Mouse (Mus musculus) CH12.LX (cell line): ENCODE data around the gene Cog3. TPM values are rescaled to one million over a fixed set of nuclear protein-coding genes. Genes with fewer than 3 reads are reported as not detected.

Experiments
- DNase-seq: peaks from one replicate; pipeline ENCODE4 v3.0.0-alpha.2; 2013; ENCODE audit errors: extremely low read depth
- H3K27ac ChIP-seq: 2 replicates; pipeline ENCODE4 v1.5.1; 2012; ENCODE audit warnings: low read depth, mild to moderate bottlenecking, control low read depth, moderate library complexity; ENCODE audit not compliant: insufficient read depth
- H3K27me3 ChIP-seq: replicated peaks from 2 replicates; pipeline ENCODE3; 2012; ENCODE audit warnings: inconsistent platforms
- H3K36me3 ChIP-seq, 2 experiments: replicated peaks in 1 of 2; 2 replicates each; pipeline versions ENCODE3 to v1.6.1; 2012; ENCODE audit warnings: inconsistent platforms in 1 of 2, low read length in 1 of 2, mild to moderate bottlenecking in 1 of 2, mixed read lengths in 1 of 2, moderate library complexity in 1 of 2; ENCODE audit not compliant: control insufficient read depth in 1 of 2, insufficient read depth in 1 of 2
- H3K4me1 ChIP-seq, 2 experiments: 2 replicates each; pipeline ENCODE4 v1.6.1; 2012; ENCODE audit warnings: inconsistent platforms in 1 of 2, moderate library complexity in 1 of 2; ENCODE audit not compliant: insufficient read depth in 2 of 2, control insufficient read depth in 1 of 2
- H3K4me2 ChIP-seq: 2 replicates; pipeline ENCODE4 v1.6.1; 2012; ENCODE audit warnings: low read depth, mild to moderate bottlenecking, control low read depth; ENCODE audit not compliant: poor library complexity, insufficient read depth, severe bottlenecking
- H3K4me3 ChIP-seq, 3 experiments: fragments of 150-350 bp in 1 of 3; sonication (generic) in 1 of 3; replicated peaks in 1 of 3; 2 replicates each; pipeline versions ENCODE3 to v1.5.1; 2011 to 2012; ENCODE audit warnings: low read depth in 2 of 3, low read length in 2 of 3, mild to moderate bottlenecking in 2 of 3, moderate library complexity in 2 of 3, control low read depth in 1 of 3, improper control_type of control experiment in 1 of 3, inconsistent platforms in 1 of 3, mixed read lengths in 1 of 3; ENCODE audit not compliant: poor library complexity in 1 of 3
- H3K79me2 ChIP-seq: replicated peaks from 2 replicates; pipeline ENCODE4 v1.6.1; 2012; ENCODE audit warnings: mild to moderate bottlenecking, moderate library complexity; ENCODE audit not compliant: control insufficient read depth, poor library complexity, insufficient read depth, severe bottlenecking; ENCODE audit errors: extremely low read depth
- H3K9ac ChIP-seq: 2 replicates; pipeline ENCODE4 v1.6.1; 2012; ENCODE audit warnings: low read depth, mild to moderate bottlenecking, control low read depth, moderate library complexity; ENCODE audit not compliant: insufficient read depth
- H3K9me3 ChIP-seq: replicated peaks from 2 replicates; pipeline ENCODE3; 2012; ENCODE audit warnings: low read length, inconsistent platforms, mixed read lengths
- CHD1 ChIP-seq: IDR thresholded peaks from 2 replicates; pipeline ENCODE4 v1.6.1; 2012; ENCODE audit warnings: low read depth, low read length, improper control_type of control experiment, inconsistent platforms
- CHD2 ChIP-seq: IDR thresholded peaks from 2 replicates; pipeline ENCODE4 v1.6.1; 2011; ENCODE audit warnings: low read length, improper control_type of control experiment
- E2F4 ChIP-seq: IDR thresholded peaks from 2 replicates; pipeline ENCODE4 v1.6.1; 2011; ENCODE audit warnings: low read depth, low read length, improper control_type of control experiment; ENCODE audit not compliant: insufficient replicate concordance
- HCFC1 ChIP-seq: IDR thresholded peaks from 2 replicates; pipeline ENCODE4 v1.6.1; 2012; ENCODE audit warnings: low read depth, mild to moderate bottlenecking, inconsistent platforms, low read length, improper control_type of control experiment
- IRF4 ChIP-seq: IDR thresholded peaks from 2 replicates; pipeline ENCODE4 v1.6.1; 2014; ENCODE audit warnings: low read depth, mild to moderate bottlenecking, inconsistent platforms, low read length, improper control_type of control experiment
- JUN ChIP-seq: IDR thresholded peaks from 2 replicates; pipeline ENCODE4 v1.6.1; 2011; ENCODE audit warnings: low read depth, mild to moderate bottlenecking, low read length, improper control_type of control experiment, moderate library complexity; ENCODE audit not compliant: insufficient read depth
- JUND ChIP-seq: conservative IDR thresholded peaks from 2 replicates; pipeline ENCODE4 v1.6.1; 2011; ENCODE audit warnings: low read depth, low read length, improper control_type of control experiment
- KAT2A ChIP-seq: IDR thresholded peaks from 2 replicates; pipeline ENCODE4 v1.6.1; 2012; ENCODE audit warnings: low read length, improper control_type of control experiment, inconsistent platforms; ENCODE audit not compliant: insufficient replicate concordance
- MAX ChIP-seq: IDR thresholded peaks from 2 replicates; pipeline ENCODE4 v1.6.1; 2011; ENCODE audit warnings: low read length, improper control_type of control experiment
- MAZ ChIP-seq: IDR thresholded peaks from 2 replicates; pipeline ENCODE4 v1.6.1; 2012; ENCODE audit warnings: low read depth, mild to moderate bottlenecking, inconsistent platforms, low read length, improper control_type of control experiment, moderate library complexity
- MEF2A ChIP-seq: IDR thresholded peaks from 2 replicates; pipeline ENCODE4 v1.6.1; 2014; ENCODE audit warnings: low read depth, mild to moderate bottlenecking, inconsistent platforms, low read length, improper control_type of control experiment, borderline replicate concordance
- MYC ChIP-seq: IDR thresholded peaks from 2 replicates; pipeline ENCODE4 v1.6.1; 2011; ENCODE audit warnings: low read depth, mild to moderate bottlenecking, improper control_type of control experiment, low read length
- NELFE ChIP-seq: IDR thresholded peaks from 2 replicates; pipeline ENCODE4 v1.6.1; 2011; ENCODE audit warnings: low read depth, low read length, improper control_type of control experiment
- NRF1 ChIP-seq: IDR thresholded peaks from 2 replicates; pipeline ENCODE4 v1.6.1; 2014; ENCODE audit warnings: low read depth, mild to moderate bottlenecking, inconsistent platforms, low read length, improper control_type of control experiment, moderate library complexity
- PAX5 ChIP-seq: IDR thresholded peaks from 2 replicates; pipeline ENCODE4 v1.6.1; 2012; ENCODE audit warnings: low read length, inconsistent platforms, mixed read lengths
- POLR2A ChIP-seq: IDR thresholded peaks from 2 replicates; pipeline ENCODE4 v1.6.1; 2011; ENCODE audit warnings: low read depth, mild to moderate bottlenecking, improper control_type of control experiment, low read length
- POLR2AphosphoS2 ChIP-seq: IDR thresholded peaks from 2 replicates; pipeline ENCODE4 v1.6.1; 2011; ENCODE audit warnings: low read depth, low read length, improper control_type of control experiment
- RAD21 ChIP-seq: IDR thresholded peaks from 2 replicates; pipeline ENCODE4 v1.6.1; 2011; ENCODE audit warnings: low read depth, mild to moderate bottlenecking, low read length, improper control_type of control experiment, moderate library complexity
- SIN3A ChIP-seq: IDR thresholded peaks from 2 replicates; pipeline ENCODE4 v1.6.1; 2012; ENCODE audit warnings: low read length, improper control_type of control experiment, inconsistent platforms
- TBP ChIP-seq: conservative IDR thresholded peaks from 2 replicates; pipeline ENCODE4 v1.6.1; 2011; ENCODE audit warnings: low read depth, low read length, improper control_type of control experiment
- TCF12 ChIP-seq: IDR thresholded peaks from 2 replicates; pipeline ENCODE4 v1.6.1; 2014; ENCODE audit warnings: low read depth, mild to moderate bottlenecking, inconsistent platforms, low read length, improper control_type of control experiment
- USF1 ChIP-seq: IDR thresholded peaks from 2 replicates; pipeline ENCODE4 v1.6.1; 2014; ENCODE audit warnings: low read depth, mild to moderate bottlenecking, inconsistent platforms, low read length, improper control_type of control experiment
- USF2 ChIP-seq: conservative IDR thresholded peaks from 2 replicates; pipeline ENCODE4 v1.6.1; 2011; ENCODE audit warnings: low read depth, low read length, improper control_type of control experiment
- ZC3H11A ChIP-seq: IDR thresholded peaks from 2 replicates; pipeline ENCODE4 v1.6.1; 2012; ENCODE audit warnings: low read depth, mild to moderate bottlenecking, inconsistent platforms, low read length, improper control_type of control experiment
- ZMIZ1 ChIP-seq: IDR thresholded peaks from 2 replicates; pipeline ENCODE4 v1.6.1; 2012; ENCODE audit warnings: low read depth, mild to moderate bottlenecking, inconsistent platforms, low read length, improper control_type of control experiment
- dilution Hi-C: fragments of 300-500 bp; cut with MboI; formaldehyde crosslinking; loops from 2 replicates; pipeline ENCODE4 v1.14.3; 2020; ENCODE audit warnings: low sequenced_read_pairs; ENCODE audit not compliant: extremely low pct_unique_long_range_greater_than_20kb, extremely low pct_ligation_motif_present
- in situ Hi-C: fragments of 300-500 bp; cut with MboI; formaldehyde crosslinking; loops from 3 replicates; pipeline ENCODE4 v1.14.3; 2019; ENCODE audit warnings: low sequenced_read_pairs, low pct_ligation_motif_present, low pct_unique_long_range_greater_than_20kb, mixed read lengths
- polyA plus RNA-seq: library from polyadenylated mRNA; unstranded; fragments of >175 nt; gene quantifications from 2 replicates; pipeline ENCODE4 v1.2.1, GENCODE M21; 2012; ENCODE audit warnings: low read depth; ENCODE audit not compliant: insufficient read length
- total RNA-seq, 2 experiments: library from RNA; depleted of rRNA; stranded (reverse); fragments of 300-350 nt in 1 of 2; fragments of >200 nt in 1 of 2; gene quantifications; 2 replicates each; pipeline ENCODE4 v1.2.3; 2012 to 2014

The Cog3 gene
- total and polyA plus RNA-seq, 3 experiments = 13.6 to 21.0 (median 15.3) TPM

DNA sequence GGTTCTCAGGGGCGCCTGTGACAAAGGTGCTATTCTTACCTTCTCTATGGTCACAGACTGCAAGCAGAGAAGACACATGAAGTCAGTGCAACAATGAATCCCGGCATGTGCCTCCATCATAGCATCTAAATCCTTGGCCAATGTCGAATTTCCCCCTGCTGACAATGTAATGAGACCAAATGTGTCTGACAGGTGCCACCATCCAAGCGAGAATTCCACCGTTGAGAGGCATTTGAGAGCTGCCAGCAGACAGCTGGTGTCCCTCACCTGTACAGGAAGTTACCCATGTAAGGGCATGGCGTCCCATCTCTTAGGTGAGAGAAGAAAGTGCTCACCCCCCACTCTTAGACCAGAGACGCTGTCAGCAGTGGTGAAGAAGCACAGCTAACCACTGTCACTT, 4.1 kb upstream of the Cog3 start:
- Histone ChIP-seq H3K27me3 (no peaks in the 10 kb centered on the region), H3K9ac (no peak overlapping the region), H3K27ac (no peak overlapping the region), H3K9me3 (no peaks in the 10 kb centered on the region), H3K4me1 (no peaks in the 10 kb centered on the region; a peak in 1 of 4 replicates), H3K4me3 (no peak overlapping the region), H3K36me3 (peaks cover 8 to 38% of the 10 kb centered on the region in 2 experiments), H3K79me2 (peaks cover 8% of the 10 kb centered on the region), H3K4me2 (no peak overlapping the region)
- dilution Hi-C loops = no loop called here
- in situ Hi-C loops = no loop called here
- no peak for TF ChIP-seq JUN
- TF ChIP-seq USF1 = no peak
- TF ChIP-seq ZC3H11A = no peak
- no peak for TF ChIP-seq NRF1
- no peak for TF ChIP-seq POLR2A
- TF ChIP-seq SIN3A = no peak
- TF ChIP-seq CHD1 = no peak
- no peak for TF ChIP-seq MEF2A
- no peak for TF ChIP-seq NELFE
- TF ChIP-seq KAT2A = no peak
- no peak for TF ChIP-seq TCF12
- TF ChIP-seq ZMIZ1 = no peak
- no peak for TF ChIP-seq HCFC1
- TF ChIP-seq CHD2 = no peak
- no peak for DNase-seq

DNA sequence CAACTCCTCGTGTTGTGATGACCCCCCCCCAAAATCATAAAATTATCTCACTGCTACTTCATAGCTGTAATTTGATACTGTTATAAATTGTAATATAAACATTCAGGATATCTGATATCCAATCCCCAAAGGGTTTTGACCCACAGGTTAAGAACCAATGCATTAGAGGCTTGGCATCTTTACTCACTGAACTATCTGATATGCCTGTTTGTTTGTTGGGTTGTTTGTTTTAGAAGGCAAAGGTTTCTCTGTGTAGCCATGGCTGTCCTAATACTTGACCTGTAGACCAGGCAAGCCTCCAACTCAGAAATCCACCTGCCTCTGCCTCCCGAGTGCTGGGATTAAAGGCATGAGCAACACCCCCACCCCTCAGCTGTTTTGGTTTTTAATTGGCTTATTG, 3.5 kb upstream of the Cog3 start:
- Histone ChIP-seq H3K4me1 (peaks cover under 1 to 1% of the 10 kb centered on the region in 2 experiments; a peak in 3 of 4 replicates), H3K4me2 (no peak overlapping the region), H3K4me3 (no peak overlapping the region), H3K9me3 (no peaks in the 10 kb centered on the region), H3K27ac (no peak overlapping the region), H3K9ac (no peak overlapping the region), H3K36me3 (peaks cover 8 to 32% of the 10 kb centered on the region in 2 experiments), H3K79me2 (peaks cover 14% of the 10 kb centered on the region), H3K27me3 (no peaks in the 10 kb centered on the region)
- in situ Hi-C loops (no loop called here), dilution Hi-C loops (no loop called here)
- TF ChIP-seq JUND (no peak), MYC (no peak), USF2 (no peak), TCF12 (no peak), E2F4 (no peak), HCFC1 (no peak), ZMIZ1 (no peak), IRF4 (no peak), MAZ (no peak), PAX5 (no peak), MAX (no peak), RAD21 (no peak), ZC3H11A (no peak), TBP (no peak), POLR2AphosphoS2 (no peak)
- no peak for DNase-seq
